Mouse (Mus musculus) kidney, embryonic 15.5 days (tissue): ENCODE measurements around the gene Med21. TPM values are rescaled to one million over a fixed set of nuclear protein-coding genes. Genes with fewer than 3 reads are reported as not detected.

Source experiments
- ATAC-seq: fragments of 200-750 bp; cut with Nextera tagmentation; replicated peaks from 2 replicates; pipeline ENCODE4 v1.8.0; 2017; ENCODE audit warnings: moderate TSS enrichment; ENCODE audit not compliant: low FRiP score
- H3K27ac ChIP-seq: fragments of 300-500 bp; sonication (generic); 2 replicates; pipeline ENCODE4 v1.5.1; 2015; ENCODE audit warnings: mild to moderate bottlenecking, inconsistent platforms
- H3K27me3 ChIP-seq: fragments of 300-500 bp; sonication (generic); 2 replicates; pipeline ENCODE4 v1.6.1; 2015; ENCODE audit warnings: inconsistent platforms
- H3K36me3 ChIP-seq: fragments of 300-500 bp; sonication (generic); 2 replicates; pipeline ENCODE4 v1.6.1; 2015; ENCODE audit warnings: inconsistent platforms
- H3K4me1 ChIP-seq: fragments of 300-500 bp; sonication (generic); 2 replicates; pipeline ENCODE4 v1.6.1; 2015; ENCODE audit warnings: inconsistent platforms
- H3K4me2 ChIP-seq: fragments of 300-500 bp; sonication (generic); 2 replicates; pipeline ENCODE4 v1.6.1; 2015; ENCODE audit warnings: moderate library complexity, mild to moderate bottlenecking, inconsistent platforms
- H3K4me3 ChIP-seq: fragments of 300-500 bp; sonication (generic); replicated peaks from 2 replicates; pipeline ENCODE4 v1.5.1; 2015; ENCODE audit warnings: mild to moderate bottlenecking, inconsistent platforms
- H3K9ac ChIP-seq: fragments of 300-500 bp; sonication (generic); 2 replicates; pipeline ENCODE4 v1.6.1; 2015; ENCODE audit warnings: mild to moderate bottlenecking, inconsistent platforms
- H3K9me3 ChIP-seq: fragments of 300-500 bp; sonication (generic); replicated peaks from 2 replicates; pipeline ENCODE4 v1.6.1; 2016; ENCODE audit warnings: inconsistent platforms
- WGBS: fragments of 180-500 bp; shearing (Covaris S2); methylation state at CpG from one replicate; pipeline ENCODE4 v1.1.7; 2015; ENCODE audit warnings: mixed read lengths; 5-methylcytosine and 5-hydroxymethylcytosine counted together
- polyA plus RNA-seq: library from polyadenylated mRNA; unstranded; fragments of >200 nt; fragmentation: Nextera tagmentation; extraction: Ambion mirVana; gene quantifications from 2 replicates; pipeline ENCODE4 v1.2.1, GENCODE M21; 2015

Med21 gene
- polyA plus RNA-seq, 1 experiment from 2014 or later: 137 TPM

DNA sequence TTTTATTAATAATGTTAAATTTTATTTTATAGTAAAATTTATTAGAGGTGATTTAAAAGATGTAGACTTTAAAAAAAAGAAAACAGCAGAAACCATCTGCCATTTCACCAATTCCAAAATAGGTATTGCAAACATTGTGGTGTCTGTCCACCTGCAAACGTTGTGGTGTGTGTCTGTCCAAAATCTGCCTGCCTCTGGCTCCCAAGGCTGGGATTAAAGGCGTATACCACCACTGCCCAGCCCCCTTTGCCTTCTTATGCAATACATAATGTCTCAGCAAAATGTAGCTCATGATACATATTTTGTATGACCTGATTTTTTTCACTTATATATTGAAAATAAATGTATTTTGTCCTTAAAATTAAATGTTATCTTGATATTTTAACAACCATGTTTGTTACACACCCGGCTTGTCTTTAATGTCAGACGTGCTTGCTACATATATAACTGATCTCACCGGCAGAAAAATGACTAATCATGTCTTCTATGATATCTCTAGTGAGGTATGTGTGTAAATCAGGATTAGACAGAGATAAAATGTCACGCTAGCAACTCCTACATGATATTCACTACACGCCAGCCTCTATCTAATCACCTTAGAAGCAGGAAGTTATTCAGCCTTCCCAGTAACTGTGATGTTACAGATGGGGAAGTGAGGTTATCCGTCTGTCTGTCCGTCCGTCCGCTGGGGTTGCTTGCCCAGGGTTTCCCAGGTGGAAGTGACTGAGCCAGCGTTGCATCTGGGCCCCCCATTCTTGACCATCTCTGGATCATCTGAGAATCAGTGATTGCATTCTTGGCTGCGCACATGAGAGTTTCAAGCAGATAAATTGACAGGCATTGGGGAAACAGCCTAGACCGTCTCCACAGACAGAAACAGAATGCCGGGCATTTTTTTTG, 28.9 kb downstream of the Med21 start:
- Histone ChIP-seq H3K4me1 (no peaks in the 10 kb centered on the region), H3K4me2 (no peak overlapping the region), H3K36me3 (no peaks in the 10 kb centered on the region), H3K4me3 (no peak overlapping the region), H3K9me3 (no peaks in the 10 kb centered on the region; the same call in 1 of the 2 replicates), H3K9ac (no peak overlapping the region), H3K27ac (no peak overlapping the region), H3K27me3 (no peaks in the 10 kb centered on the region)
- 85% methylated on average over 15 of the region's 15 CpGs for WGBS
- ATAC-seq: no peak

GRCm38 (mm10) chr6:146672106-146672505, 29.8 kb downstream of the Med21 start:
- 82% methylated on average over 5 of the region's 5 CpGs for WGBS
- Histone ChIP-seq H3K4me2 (no peak overlapping the region), H3K9ac (no peak overlapping the region), H3K27ac (no peak overlapping the region), H3K4me1 (no peaks in the 10 kb centered on the region), H3K9me3 (no peaks in the 10 kb centered on the region; the same call in 1 of the 2 replicates), H3K27me3 (no peaks in the 10 kb centered on the region), H3K4me3 (no peak overlapping the region), H3K36me3 (no peaks in the 10 kb centered on the region)
- no peak for ATAC-seq

DNA sequence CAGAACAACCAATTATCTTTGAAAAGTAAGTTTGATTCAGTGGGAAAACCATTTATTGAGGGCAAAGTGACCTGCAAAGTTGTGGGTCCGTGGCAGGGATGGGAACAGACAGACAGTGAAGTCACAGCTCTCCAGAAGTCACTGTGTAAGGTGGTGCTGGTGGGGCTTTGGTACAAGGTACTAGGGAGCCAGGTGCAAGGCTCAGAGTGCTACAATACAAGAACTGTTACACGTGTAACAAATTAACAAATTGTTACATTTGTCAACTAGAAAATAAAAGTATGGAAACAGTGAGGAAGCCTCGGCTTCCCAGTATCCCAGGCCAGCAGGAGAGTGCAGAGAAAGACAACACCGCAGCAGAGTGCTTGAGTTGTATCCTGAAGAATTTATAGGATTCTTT, 31.3 kb downstream of the Med21 start:
- H3K9ac ChIP-seq: no peak overlapping the region

GRCm38 (mm10) chr6:146674420-146674819, 32.1 kb downstream of the Med21 start:
- 80% methylated on average over 8 of the region's 8 CpGs for WGBS

More for the DNA sequence above, 31.3 kb downstream of the Med21 start:
- Histone ChIP-seq H3K4me2 (no peak overlapping the region), H3K27ac (no peak overlapping the region), H3K4me1 (no peaks in the 10 kb centered on the region), H3K9me3 (no peaks in the 10 kb centered on the region; the same call in 1 of the 2 replicates), H3K4me3 (no peak overlapping the region), H3K36me3 (no peaks in the 10 kb centered on the region), H3K27me3 (no peaks in the 10 kb centered on the region)
- no peak for ATAC-seq
- WGBS: 81% methylated on average over 4 of the region's 4 CpGs

GRCm38 (mm10) chr6:146674881-146675536, 32.7 kb downstream of the Med21 start:
- Histone ChIP-seq H3K4me1 (no peaks in the 10 kb centered on the region), H3K9ac (no peak overlapping the region), H3K36me3 (no peaks in the 10 kb centered on the region), H3K27ac (no peak overlapping the region), H3K27me3 (no peaks in the 10 kb centered on the region), H3K4me3 (no peak overlapping the region), H3K4me2 (no peak overlapping the region), H3K9me3 (no peaks in the 10 kb centered on the region; the same call in 1 of the 2 replicates)
- 78% methylated on average over 4 of the region's 4 CpGs for WGBS
- ATAC-seq: no peak

More at GRCm38 (mm10) chr6:146674420-146674819, 32.1 kb downstream of the Med21 start:
- Histone ChIP-seq H3K4me1 (no peaks in the 10 kb centered on the region), H3K9ac (no peak overlapping the region), H3K27ac (no peak overlapping the region), H3K36me3 (no peaks in the 10 kb centered on the region), H3K27me3 (no peaks in the 10 kb centered on the region), H3K9me3 (no peaks in the 10 kb centered on the region; the same call in 1 of the 2 replicates), H3K4me3 (no peak overlapping the region), H3K4me2 (no peak overlapping the region)
- ATAC-seq: no peak

- Histone ChIP-seq H3K27ac (no peak overlapping the region), H3K9me3 (no peaks in the 10 kb centered on the region), H3K4me1 (no peaks in the 10 kb centered on the region), H3K27me3 (no peaks in the 10 kb centered on the region), H3K4me2 (no peak overlapping the region), H3K36me3 (no peaks in the 10 kb centered on the region), H3K9ac (no peak overlapping the region), H3K4me3 (no peak overlapping the region)
- 73% methylated on average over 10 of the region's 10 CpGs for WGBS
- no peak for ATAC-seq
These were observed 34.6 kb downstream of the Med21 start for GRCm38 (mm10) chr6:146676904-146677303.

DNA sequence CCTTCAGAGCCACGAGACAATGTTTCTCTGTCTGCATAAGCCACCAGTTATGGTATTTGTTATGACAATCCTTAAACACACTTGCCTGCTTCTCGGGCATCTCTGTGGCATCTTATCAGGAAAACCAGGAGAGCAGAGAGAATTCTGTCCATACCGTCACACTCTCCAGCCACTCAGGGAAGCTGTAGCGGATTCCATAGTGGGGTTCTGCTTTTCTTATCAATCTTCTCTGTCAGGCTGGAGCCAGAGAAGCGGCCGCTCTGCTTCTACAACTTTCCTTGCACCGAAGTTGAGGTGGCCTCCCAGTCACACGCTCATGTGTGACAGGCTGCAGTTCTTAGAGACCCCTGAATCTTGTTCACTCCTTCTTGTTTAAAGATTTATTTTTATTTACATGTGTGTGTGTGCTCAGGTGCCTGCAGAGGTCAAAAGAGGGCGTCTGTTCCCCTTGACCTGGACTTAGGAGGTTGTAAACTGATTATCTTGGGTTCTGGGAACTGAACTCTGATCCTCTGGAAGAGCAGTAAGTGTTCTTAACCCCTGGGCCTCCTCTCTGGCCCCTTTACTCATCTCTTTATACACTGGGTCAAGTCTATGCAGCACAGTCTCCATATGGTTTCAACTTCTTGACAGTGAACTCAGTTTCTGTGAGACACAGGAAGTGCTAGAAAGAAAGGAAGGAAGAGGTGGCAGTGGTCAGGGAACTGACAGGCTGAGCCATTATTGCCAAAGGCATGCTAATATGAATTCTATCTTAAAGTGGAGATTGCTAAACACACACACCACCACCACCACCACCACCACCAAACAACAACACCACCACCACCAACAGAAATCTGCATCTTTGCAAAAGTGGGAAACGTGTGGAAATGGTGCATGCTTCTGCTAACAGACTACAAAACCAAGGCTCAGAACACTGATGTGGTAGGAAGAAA, 36.1 kb downstream of the Med21 start:
- ATAC-seq: no peak
- H3K4me3 ChIP-seq: no peak overlapping the region
- no peaks in the 10 kb centered on the region for H3K9me3 ChIP-seq
- H3K36me3 ChIP-seq: no peaks in the 10 kb centered on the region
- no peak overlapping the region for H3K9ac ChIP-seq
- H3K27me3 ChIP-seq: no peaks in the 10 kb centered on the region
- WGBS: 69% methylated on average over 10 of the region's 10 CpGs
- H3K4me2 ChIP-seq: no peak overlapping the region
- no peak overlapping the region for H3K27ac ChIP-seq
- no peaks in the 10 kb centered on the region for H3K4me1 ChIP-seq

DNA sequence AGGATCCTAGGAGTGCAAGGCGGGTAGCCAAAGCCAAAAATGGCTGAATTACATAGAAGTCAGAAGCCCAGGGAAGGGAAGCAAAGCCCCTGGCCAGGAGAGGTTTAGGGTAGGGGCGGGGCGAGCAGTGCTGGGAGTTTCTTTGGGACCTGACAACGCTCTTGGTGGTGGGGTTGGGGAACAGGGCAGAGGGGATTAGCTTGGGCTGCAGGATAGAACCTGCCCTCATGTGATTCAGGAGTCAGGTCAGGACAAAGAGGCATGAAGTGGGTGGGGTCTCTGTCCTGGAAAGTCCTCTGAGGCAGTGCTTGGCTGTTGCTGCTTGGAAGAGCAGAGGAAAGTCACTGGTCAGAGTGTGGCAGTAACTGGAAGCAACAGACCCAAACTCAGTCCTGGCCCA, 41.5 kb downstream of the Med21 start:
- no peak overlapping the region for H3K4me2 ChIP-seq
- no peak overlapping the region for H3K27ac ChIP-seq
- 86% methylated on average over 4 of the region's 4 CpGs for WGBS
- H3K9me3 ChIP-seq: no peaks in the 10 kb centered on the region
- no peaks in the 10 kb centered on the region for H3K4me1 ChIP-seq
- no peaks in the 10 kb centered on the region for H3K36me3 ChIP-seq
- ATAC-seq: no peak
- no peak overlapping the region for H3K4me3 ChIP-seq
- no peaks in the 10 kb centered on the region for H3K27me3 ChIP-seq
- no peak overlapping the region for H3K9ac ChIP-seq

DNA sequence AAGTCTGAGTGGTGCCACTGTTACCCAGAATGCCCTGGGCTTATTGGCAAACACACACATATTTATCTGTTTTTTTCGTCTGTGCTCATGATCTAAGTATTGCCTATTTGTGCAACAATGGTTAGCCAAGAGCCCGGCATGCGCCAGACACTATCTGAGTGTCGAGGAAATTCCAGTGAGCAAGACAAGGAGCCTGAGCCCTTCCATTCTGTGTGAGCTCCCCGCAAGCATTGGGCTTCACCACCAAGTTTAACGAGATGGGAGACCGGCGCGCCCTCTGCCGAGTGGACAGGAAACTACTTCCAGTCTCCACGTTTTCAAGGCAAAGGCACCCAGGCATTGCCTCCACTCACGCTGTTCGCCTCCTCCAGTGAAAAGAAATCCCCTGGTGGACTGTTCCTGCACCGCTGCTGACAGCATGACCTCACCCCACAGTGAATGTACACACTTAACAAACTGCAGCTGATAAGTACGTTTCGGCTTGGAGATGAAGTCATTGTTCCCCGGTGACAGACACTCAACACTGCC, 43.5 kb downstream of the Med21 start:
- Histone ChIP-seq H3K4me3 (no peak overlapping the region), H3K27ac (no peak overlapping the region), H3K4me1 (no peaks in the 10 kb centered on the region), H3K36me3 (no peaks in the 10 kb centered on the region), H3K4me2 (no peak overlapping the region), H3K27me3 (no peaks in the 10 kb centered on the region), H3K9me3 (no peaks in the 10 kb centered on the region), H3K9ac (no peak overlapping the region)
- no peak for ATAC-seq
- 83% methylated on average over 17 of the region's 17 CpGs for WGBS

GRCm38 (mm10) chr6:146686463-146687196, 44.3 kb downstream of the Med21 start:
- Histone ChIP-seq H3K9me3 (no peaks in the 10 kb centered on the region), H3K4me2 (no peak overlapping the region), H3K27me3 (no peaks in the 10 kb centered on the region), H3K9ac (no peak overlapping the region), H3K4me3 (no peak overlapping the region), H3K27ac (no peak overlapping the region), H3K36me3 (no peaks in the 10 kb centered on the region), H3K4me1 (no peaks in the 10 kb centered on the region)
- no peak for ATAC-seq
- 83% methylated on average over 5 of the region's 5 CpGs for WGBS

DNA sequence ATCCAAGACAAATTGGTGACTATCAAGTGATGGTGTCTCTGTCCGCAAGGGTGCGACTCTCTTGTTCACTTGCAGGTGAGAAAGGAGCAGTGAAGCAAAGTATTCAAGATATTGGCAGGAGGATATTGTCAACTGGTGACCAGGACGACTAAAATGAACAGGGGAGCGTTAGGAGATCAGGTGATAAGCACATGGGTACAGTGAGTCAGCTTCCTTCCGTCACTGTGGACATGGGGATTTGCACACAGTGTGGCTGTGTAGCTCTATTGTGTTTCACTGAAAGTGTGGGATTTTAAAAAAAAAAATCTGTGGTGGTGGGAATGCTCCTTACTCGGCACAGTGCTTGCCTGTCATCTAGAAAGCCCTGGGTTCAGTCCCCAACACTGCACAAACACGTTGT, 45.7 kb downstream of the Med21 start:
- H3K4me2 ChIP-seq: no peak overlapping the region
- H3K36me3 ChIP-seq: no peaks in the 10 kb centered on the region
- H3K27ac ChIP-seq: no peak overlapping the region
- H3K9ac ChIP-seq: no peak overlapping the region
- ATAC-seq: no peak
- H3K4me3 ChIP-seq: no peak overlapping the region
- no peaks in the 10 kb centered on the region for H3K27me3 ChIP-seq
- H3K4me1 ChIP-seq: no peaks in the 10 kb centered on the region
- no peaks in the 10 kb centered on the region for H3K9me3 ChIP-seq
- WGBS: 84% methylated on average over 7 of the region's 7 CpGs
